Mouse (Mus musculus): ENCODE results near the gene Ptprb.
A peak's percentile ranks its signal among the peaks of the same experiment; 100 is the strongest.

The Ptprb gene

GRCm38 (mm10) chr10:116275280-116275679, at the start of gene Ptprb:
Gene Ptprb (plus strand): TSS chr10:116275523.
- DNase-seq: no peak

GRCm38 (mm10) chr10:116235299-116235698, 40.0 kb upstream of the Ptprb start:
- no peak for DNase-seq

GRCm38 (mm10) chr10:116242200-116242599, 33.1 kb upstream of the Ptprb start:
- no peak for DNase-seq

GRCm38 (mm10) chr10:116243373-116243772, 31.9 kb upstream of the Ptprb start:
- no peak for DNase-seq

GRCm38 (mm10) chr10:116245632-116246031, 29.7 kb upstream of the Ptprb start:
- DNase-seq: no peak

GRCm38 (mm10) chr10:116252668-116253067, 22.7 kb upstream of the Ptprb start:
- no peak for DNase-seq

- no peak for DNase-seq
Measured at GRCm38 (mm10) chr10:116253972-116254371, 21.4 kb upstream of the Ptprb start.

- DNase-seq: no peak
Measured at GRCm38 (mm10) chr10:116259298-116259697, 16.0 kb upstream of the Ptprb start.

- peak; percentile 10 to 42 for DNase-seq
Measured at GRCm38 (mm10) chr10:116260658-116261433, 14.5 kb upstream of the Ptprb start.

GRCm38 (mm10) chr10:116261559-116261958, 13.8 kb upstream of the Ptprb start:
- no peak for DNase-seq

GRCm38 (mm10) chr10:116264521-116264920, 10.8 kb upstream of the Ptprb start:
- no peak for DNase-seq

DNA sequence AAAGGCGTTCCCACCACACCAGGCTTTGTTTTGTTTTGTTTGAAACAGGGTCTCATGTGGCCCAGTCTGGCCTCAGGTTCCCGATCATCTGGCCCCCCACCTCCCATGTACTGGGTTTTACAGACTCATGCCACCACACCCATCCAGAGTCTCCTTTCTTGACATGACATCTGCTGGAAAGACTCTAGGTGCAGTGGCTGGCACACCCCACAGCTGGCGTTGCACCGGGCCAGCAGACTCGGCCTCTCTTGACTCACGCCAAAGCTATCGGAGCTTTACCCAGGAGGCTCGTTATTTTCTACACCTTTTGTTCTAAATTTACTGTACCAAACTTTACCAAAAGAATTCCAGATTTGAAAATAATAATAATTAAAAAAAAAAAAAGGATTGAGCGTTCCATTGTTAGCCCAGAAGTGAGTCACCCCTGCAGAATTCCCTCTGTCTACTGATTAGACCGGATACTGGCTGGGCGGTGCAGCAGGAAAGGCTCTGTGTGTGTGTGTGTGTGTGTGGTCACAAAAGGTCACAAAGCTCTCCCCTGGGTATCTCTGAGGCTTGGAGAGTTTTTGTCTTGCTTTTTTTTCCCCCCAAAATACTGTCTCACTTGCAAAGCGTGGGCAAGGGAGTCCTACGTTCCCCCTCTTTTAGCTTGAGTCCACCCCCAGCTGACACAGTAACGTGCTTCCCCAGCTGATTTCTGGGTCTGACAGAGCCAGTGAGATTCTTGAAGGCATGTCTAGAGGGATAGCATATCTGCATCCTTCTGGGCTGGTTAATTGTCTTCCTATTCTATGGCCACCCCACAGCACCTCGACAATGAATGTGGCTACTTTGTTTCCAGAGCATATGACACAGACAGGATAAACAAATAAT, 8.5 kb upstream of the Ptprb start:
- DNase-seq: no peak

- no peak for DNase-seq
Measured at GRCm38 (mm10) chr10:116267434-116267822, 7.9 kb upstream of the Ptprb start.

GRCm38 (mm10) chr10:116268343-116268742, 7.0 kb upstream of the Ptprb start:
- DNase-seq: no peak

- no peak for DNase-seq
Measured at GRCm38 (mm10) chr10:116270646-116271469, 4.5 kb upstream of the Ptprb start.

DNA sequence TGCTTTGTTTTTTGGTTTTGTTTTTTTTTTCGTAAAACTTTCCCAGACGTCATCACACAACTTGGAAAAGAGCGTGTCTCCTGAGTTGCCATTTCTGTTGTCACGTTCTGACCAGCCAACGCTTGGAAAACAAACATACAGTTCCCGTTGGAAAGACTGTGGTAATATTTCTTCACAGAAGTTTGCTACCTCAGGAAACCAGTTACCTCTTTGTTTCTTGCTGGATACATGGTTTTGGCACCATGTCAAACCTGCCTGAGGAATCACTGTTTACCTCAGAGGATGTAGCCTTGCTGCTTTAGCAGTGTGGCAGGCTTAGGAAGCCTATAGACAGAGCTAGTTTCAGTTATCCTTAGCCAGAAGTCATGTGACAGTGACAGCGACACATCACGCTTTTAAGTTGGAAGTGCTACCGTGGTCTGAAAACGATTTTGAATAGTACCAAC, 3.8 kb upstream of the Ptprb start:
- no peak for DNase-seq

GRCm38 (mm10) chr10:116272156-116272555, 3.2 kb upstream of the Ptprb start:
- DNase-seq: no peak

GRCm38 (mm10) chr10:116286697-116287344, 11.5 kb downstream of the Ptprb start:
- DNase-seq: no peak

DNA sequence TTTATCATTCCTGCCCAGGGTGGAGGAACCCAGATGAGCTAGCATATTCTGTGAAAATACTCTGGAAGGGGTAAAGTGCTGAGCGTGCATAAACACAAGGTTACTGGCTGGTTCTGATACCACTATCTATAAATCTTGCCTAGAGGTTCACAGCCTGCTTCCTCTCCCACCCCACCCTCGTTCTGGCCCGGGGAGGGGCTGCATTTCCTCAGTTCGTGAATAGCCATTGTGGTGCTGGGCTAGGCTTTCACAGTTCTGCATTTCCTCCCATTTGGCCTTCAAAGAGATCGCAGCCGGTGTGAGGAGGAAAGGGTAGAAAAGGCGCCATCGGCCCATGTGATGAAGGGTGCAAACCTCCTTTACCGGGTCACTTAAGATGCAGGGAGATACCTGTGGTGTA, 12.8 kb downstream of the Ptprb start:
- DNase-seq: no peak

GRCm38 (mm10) chr10:116290483-116290882, 15.2 kb downstream of the Ptprb start:
- no peak for DNase-seq

GRCm38 (mm10) chr10:116291153-116291755, 15.9 kb downstream of the Ptprb start:
- DNase-seq: no peak

DNA sequence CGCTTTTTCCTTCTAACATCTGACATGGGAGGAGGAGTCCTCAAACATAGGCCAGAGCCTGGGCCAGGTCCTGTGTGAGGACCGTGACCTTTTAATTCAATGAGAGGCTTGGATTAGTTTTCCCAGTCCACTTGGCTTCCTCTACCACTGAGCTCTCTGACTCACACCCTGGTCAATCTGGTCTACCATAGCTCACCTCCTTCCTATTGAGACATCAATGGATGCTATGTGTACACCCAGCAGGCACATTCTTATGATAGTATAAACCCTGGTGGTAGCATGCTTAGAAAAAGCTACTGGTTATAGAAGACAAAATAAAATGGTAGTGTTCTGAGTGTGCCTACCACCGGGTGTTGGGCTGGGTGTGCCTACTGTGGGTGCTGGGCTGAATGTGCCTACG, 21.1 kb downstream of the Ptprb start:
- no peak for DNase-seq
